Mouse (Mus musculus) erythroblast, embryonic 14.5 days (primary cell): ENCODE measurements around the gene Higd2a.

ENCODE experiments used
- GATA1 ChIP-seq: IDR thresholded peaks from 2 replicates; pipeline ENCODE4 v1.6.1; 2012; ENCODE audit warnings: low read length, inconsistent platforms, mixed read lengths
- TAL1 ChIP-seq: IDR thresholded peaks from 3 replicates; pipeline ENCODE4 v1.6.1; 2012; ENCODE audit warnings: low read length, inconsistent platforms, mixed read lengths

DNA sequence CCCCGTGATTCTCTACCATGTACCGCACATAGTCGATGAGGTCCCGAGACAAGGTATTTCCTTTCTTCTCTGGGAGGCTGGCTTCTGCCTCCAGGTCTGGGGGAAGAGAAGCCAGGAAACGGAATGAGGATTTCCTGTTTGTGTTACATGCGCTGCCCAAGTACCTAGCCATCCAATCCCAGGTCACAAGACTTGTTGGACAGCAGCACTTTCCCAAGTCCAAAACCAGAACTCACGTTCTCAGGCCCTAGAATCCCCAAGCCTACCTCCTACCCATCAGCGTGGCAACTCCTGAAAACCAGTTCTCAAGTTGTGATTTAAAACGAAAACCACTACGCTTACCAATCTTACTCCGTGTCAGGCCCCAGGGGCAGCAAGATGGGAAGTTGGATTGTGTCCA lies 4.2 kb upstream of the Higd2a start:
- TF ChIP-seq TAL1 (no peak), GATA1 (no peak)
